Mouse (Mus musculus): ENCODE results near the gene Paqr5.

The Paqr5 gene

DNA sequence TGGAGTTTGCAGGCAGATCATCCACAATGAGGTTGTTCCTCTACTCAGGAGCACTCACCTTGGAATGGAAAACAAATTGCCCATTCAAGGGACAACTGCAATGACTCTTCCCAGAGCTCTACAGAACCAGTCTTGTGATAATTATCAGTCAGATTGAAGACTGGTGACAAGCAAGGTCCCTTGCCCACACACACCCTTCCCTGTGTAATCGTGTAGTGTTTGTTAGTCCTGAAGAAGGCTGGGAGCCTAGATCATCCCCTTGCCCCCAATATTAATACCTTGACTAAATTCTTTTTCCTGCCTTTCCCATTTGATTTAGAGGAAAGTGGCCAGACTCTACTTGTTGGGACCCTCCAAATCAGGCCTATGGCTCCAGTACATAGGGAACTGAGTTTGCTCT, 117.0 kb downstream of the Paqr5 start:
- DNase-seq (ENCODE audit: low spot score) = no peak

DNA sequence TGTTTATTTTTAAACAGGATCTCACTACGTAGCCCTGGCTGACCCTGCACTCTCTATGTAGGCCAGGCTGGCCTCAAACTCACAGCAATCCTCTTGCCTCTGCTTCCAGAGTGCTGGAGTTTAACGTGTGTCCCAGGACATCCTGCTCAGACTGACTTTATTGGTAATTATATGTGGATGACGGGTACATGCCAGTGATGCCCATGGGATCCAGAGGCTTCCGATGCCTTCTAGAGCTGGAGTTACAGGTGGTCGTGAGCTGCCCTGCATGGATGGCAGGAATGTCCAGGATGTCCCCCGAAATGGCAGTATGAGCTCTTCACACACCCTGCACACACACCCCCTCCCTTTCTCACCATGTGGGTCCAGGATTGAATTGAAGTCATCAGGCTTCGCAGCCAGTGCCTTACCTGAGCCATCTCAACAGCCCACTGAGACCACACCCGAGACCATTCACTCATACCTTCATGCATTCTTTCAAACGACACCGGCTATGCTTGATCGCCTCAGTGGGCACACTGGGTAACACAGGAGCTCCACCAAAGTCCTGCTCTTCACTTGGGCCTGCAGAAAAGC, 117.7 kb downstream of the Paqr5 start:
- DNase-seq (ENCODE audit: low spot score) = no peak

DNA sequence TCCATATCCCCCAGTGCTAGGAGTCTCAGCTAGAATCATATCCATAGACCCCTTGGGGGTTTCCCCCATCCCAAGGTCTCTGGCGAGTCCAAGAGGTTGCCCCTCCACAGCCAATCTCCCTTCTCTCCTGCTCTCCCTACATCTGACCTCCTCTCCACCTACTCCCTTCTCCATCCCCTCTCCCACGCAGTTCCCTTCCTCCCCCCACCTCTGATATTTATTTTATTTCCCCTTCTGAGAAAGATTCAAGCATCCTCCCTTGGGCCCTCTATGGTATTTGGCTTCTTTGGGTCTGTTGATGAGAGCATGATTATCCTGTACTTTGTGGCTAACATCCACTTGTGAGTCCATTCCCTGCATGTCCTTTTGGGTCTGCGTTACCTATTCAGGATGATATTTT, 118.3 kb downstream of the Paqr5 start:
- no peak for DNase-seq (ENCODE audit: low spot score)

DNA sequence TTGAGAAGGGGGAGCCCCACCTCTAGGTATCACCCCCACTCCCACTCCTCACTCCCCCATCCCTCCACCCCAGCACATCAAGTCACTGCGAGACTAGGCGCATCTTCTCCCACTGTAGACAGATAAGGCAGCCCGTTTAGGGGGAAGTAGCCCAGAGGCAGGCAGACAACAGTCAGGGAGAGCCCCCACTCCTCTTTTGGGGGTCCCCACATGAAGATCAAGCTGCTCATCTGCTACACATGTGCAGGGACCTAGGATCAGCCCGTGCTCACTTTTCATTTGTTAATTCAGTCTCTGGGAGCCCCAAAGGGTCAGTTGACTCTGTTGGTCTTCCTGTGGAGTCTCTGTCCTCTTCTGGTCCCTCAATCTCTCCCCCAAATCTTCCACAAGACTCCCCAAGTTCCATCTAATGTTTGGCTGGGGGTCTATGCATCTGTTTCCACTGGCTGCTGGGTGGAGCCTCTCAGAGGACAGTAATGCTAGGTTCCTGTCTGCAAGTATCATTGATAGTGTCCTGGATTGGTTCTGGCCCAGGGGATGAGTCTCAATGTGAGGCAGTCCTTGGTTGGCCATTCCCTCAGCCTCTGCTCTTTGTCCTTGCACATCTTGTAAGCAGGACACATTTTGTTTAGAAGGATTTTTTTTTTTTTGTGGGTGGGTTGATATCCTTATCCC, 118.9 kb downstream of the Paqr5 start:
- no peak for DNase-seq (ENCODE audit: low spot score)

DNA sequence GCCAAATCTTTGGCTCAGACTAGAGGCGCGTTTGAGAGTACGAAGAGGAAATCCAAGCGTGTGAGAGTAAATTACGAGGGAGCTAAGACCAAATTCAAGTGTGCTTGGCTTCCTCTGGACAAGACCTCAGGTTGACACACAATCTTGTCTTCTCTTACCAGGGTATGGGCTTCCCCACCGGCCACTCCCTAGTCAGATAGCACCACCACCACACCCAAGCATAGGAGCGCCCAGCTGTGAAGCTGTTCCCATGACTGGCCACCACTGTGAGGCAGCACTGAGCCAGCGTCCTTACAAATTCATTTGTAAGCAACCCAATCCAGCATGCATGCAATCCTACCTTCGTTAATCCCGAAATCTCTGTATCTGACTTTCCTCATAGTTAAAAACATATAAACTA, 119.7 kb downstream of the Paqr5 start:
- no peak for DNase-seq (ENCODE audit: low spot score)

DNA sequence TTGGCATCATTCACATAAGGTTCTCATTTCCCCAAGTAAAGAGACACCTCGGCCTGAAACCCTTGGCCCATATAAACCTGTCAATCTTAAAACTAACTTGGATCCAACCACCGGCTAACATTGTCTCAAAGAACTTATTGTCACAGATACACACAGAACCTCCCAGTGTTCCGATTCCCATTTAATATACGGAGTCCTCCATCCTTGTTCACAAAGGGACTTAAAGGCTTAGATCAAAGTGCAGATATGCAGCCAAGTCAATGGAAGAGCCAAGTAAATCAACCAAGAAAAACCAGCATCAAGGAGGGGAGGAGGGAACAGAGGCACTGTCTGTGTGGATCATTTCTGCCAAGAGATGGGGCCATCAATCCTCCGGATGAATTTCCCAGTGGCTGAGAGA, 121.1 kb downstream of the Paqr5 start:
- no peak for DNase-seq (ENCODE audit: low spot score)

DNA sequence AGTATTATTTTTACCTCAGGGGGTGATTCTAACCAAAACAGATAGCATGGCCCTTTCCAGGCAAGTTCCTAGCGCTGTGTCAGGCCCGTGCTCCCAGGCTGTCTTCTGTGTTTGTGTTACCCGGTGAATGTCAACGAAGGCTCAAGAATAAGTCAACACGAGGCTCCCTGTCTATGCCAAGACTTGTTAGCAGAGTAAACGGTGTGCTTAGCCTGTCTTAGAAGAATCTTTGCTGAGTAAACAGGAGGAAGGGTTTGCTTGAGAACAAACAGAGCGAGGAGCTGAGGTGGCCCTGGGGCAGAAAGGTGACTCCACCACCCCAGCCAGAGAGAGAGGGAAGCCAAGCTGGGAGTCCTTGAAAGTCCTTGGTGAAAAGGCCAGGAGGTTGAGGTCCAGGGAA, 122.5 kb downstream of the Paqr5 start:
- no peak for DNase-seq (ENCODE audit: low spot score)
